Mouse (Mus musculus) intestine, embryonic 15.5 days (tissue): ENCODE data around the gene Cela3a. TPM values are rescaled to one million over a fixed set of nuclear protein-coding genes. Genes with fewer than 3 reads are reported as not detected.
A peak's percentile ranks its signal among the peaks of the same experiment; 100 is the strongest.

Source experiments
- ATAC-seq: fragments of 200-750 bp; cut with Nextera tagmentation; 2 replicates; pipeline ENCODE4 v1.8.0; 2017; ENCODE audit warnings: moderate TSS enrichment, moderate library complexity
- H3K27ac ChIP-seq: fragments of 300-500 bp; sonication (generic); 2 replicates; pipeline ENCODE4 v1.5.1; 2015; ENCODE audit warnings: mild to moderate bottlenecking, inconsistent platforms
- H3K27me3 ChIP-seq: fragments of 300-500 bp; sonication (generic); replicated peaks from 2 replicates; pipeline ENCODE4 v1.6.1; 2015; ENCODE audit warnings: inconsistent platforms
- H3K36me3 ChIP-seq: fragments of 300-500 bp; sonication (generic); 2 replicates; pipeline ENCODE4 v1.6.1; 2015; ENCODE audit warnings: inconsistent platforms
- H3K4me1 ChIP-seq: fragments of 300-500 bp; sonication (generic); replicated peaks from 2 replicates; pipeline ENCODE4 v1.6.1; 2015; ENCODE audit warnings: inconsistent platforms
- H3K4me2 ChIP-seq: fragments of 300-500 bp; sonication (generic); replicated peaks from 2 replicates; pipeline ENCODE4 v1.6.1; 2015; ENCODE audit warnings: mild to moderate bottlenecking, inconsistent platforms
- H3K4me3 ChIP-seq: fragments of 300-500 bp; sonication (generic); replicated peaks from 2 replicates; pipeline ENCODE4 v1.5.1; 2015; ENCODE audit warnings: inconsistent platforms
- H3K9ac ChIP-seq: fragments of 300-500 bp; sonication (generic); 2 replicates; pipeline ENCODE4 v1.6.1; 2015; ENCODE audit warnings: inconsistent platforms
- H3K9me3 ChIP-seq: fragments of 300-500 bp; sonication (generic); 2 replicates; pipeline ENCODE4 v1.6.1; 2016; ENCODE audit warnings: inconsistent platforms
- WGBS: fragments of 180-500 bp; shearing (Covaris S2); methylation state at CpG from one replicate; pipeline ENCODE4 v1.1.7; 2015; 5-methylcytosine and 5-hydroxymethylcytosine counted together
- polyA plus RNA-seq: library from polyadenylated mRNA; unstranded; fragments of >200 nt; fragmentation: Nextera tagmentation; extraction: Ambion mirVana; gene quantifications from 2 replicates; pipeline ENCODE4 v1.2.1, GENCODE M21; 2015

The Cela3a gene
- polyA plus RNA-seq, 1 experiment from 2014 or later: not detected

GRCm38 (mm10) chr4:137379713-137380255 lies 29.8 kb downstream of the Cela3a start:
- H3K4me1 ChIP-seq: 0 out of 2 replicates have a peak, but pooled peaks cover 10% of the 10 kb centered on the region
- no peak for ATAC-seq
- H3K4me2 ChIP-seq: no peak overlapping the region
- no peak overlapping the region for H3K4me3 ChIP-seq
- no peak overlapping the region for H3K27ac ChIP-seq
- H3K36me3 ChIP-seq: no peaks in the 10 kb centered on the region
- H3K9me3 ChIP-seq: no peaks in the 10 kb centered on the region
- 83% methylated on average over 10 of the region's 10 CpGs for WGBS
- H3K27me3 ChIP-seq: no peaks in the 10 kb centered on the region
- H3K9ac ChIP-seq: no peak overlapping the region

- H3K36me3 ChIP-seq: no peaks in the 10 kb centered on the region
- no peak overlapping the region for H3K27ac ChIP-seq
- H3K4me3 ChIP-seq: no peak overlapping the region
- no peak for ATAC-seq
- 87% methylated on average over 3 of the region's 3 CpGs for WGBS
- H3K27me3 ChIP-seq: no peaks in the 10 kb centered on the region
- 0 out of 2 replicates have a peak, but pooled peaks cover 10% of the 10 kb centered on the region for H3K4me1 ChIP-seq
- H3K9ac ChIP-seq: no peak overlapping the region
- H3K4me2 ChIP-seq: no peak overlapping the region
- no peaks in the 10 kb centered on the region for H3K9me3 ChIP-seq
Observed at GRCm38 (mm10) chr4:137379085-137379484, 30.5 kb downstream of the Cela3a start.

GRCm38 (mm10) chr4:137377526-137378304 lies 31.9 kb downstream of the Cela3a start:
- Histone ChIP-seq H3K4me1 (0 out of 2 replicates have a peak, but pooled peaks cover 12% of the 10 kb centered on the region), H3K36me3 (no peaks in the 10 kb centered on the region), H3K27ac (no peak overlapping the region), H3K27me3 (no peaks in the 10 kb centered on the region), H3K9me3 (no peaks in the 10 kb centered on the region), H3K9ac (no peak overlapping the region), H3K4me2 (no peak overlapping the region), H3K4me3 (no peak overlapping the region)
- WGBS: 75% methylated on average over 4 of the region's 4 CpGs
- no peak for ATAC-seq

- Histone ChIP-seq H3K27me3 (no peaks in the 10 kb centered on the region), H3K27ac (no peak overlapping the region), H3K36me3 (no peaks in the 10 kb centered on the region), H3K4me1 (0 out of 2 replicates have a peak, but pooled peaks cover 14% of the 10 kb centered on the region), H3K9me3 (no peaks in the 10 kb centered on the region), H3K9ac (no peak overlapping the region), H3K4me3 (no peak overlapping the region), H3K4me2 (no peak overlapping the region)
- 57% methylated on average over 2 of the region's 2 CpGs for WGBS
- ATAC-seq: no peak
Observed at GRCm38 (mm10) chr4:137376778-137377177, 32.8 kb downstream of the Cela3a start.

- H3K4me1 ChIP-seq: peaks cover 10% of the 10 kb centered on the region; the same call in 1 of the 2 replicates
- H3K9ac ChIP-seq: no peak overlapping the region
- no peak overlapping the region for H3K4me3 ChIP-seq
- 43% methylated on average over 19 of the region's 19 CpGs for WGBS
- H3K27me3 ChIP-seq: no peaks in the 10 kb centered on the region
- H3K9me3 ChIP-seq: no peaks in the 10 kb centered on the region
- H3K4me2 ChIP-seq: no peak overlapping the region
- no peaks in the 10 kb centered on the region for H3K36me3 ChIP-seq
- peak overlapping the region; percentile 13; the same call in 1 of the 2 replicates for H3K27ac ChIP-seq
- no peak for ATAC-seq
Observed at GRCm38 (mm10) chr4:137375314-137376278, 34.0 kb downstream of the Cela3a start.

GRCm38 (mm10) chr4:137373711-137374110 lies 35.9 kb downstream of the Cela3a start:
- H3K4me1 ChIP-seq: peaks cover 19% of the 10 kb centered on the region; the same call in 1 of the 2 replicates
- 52% methylated on average over 6 of the region's 6 CpGs for WGBS
- no peak overlapping the region for H3K4me2 ChIP-seq
- H3K36me3 ChIP-seq: no peaks in the 10 kb centered on the region
- H3K9me3 ChIP-seq: no peaks in the 10 kb centered on the region
- no peak overlapping the region for H3K4me3 ChIP-seq
- H3K27me3 ChIP-seq: no peaks in the 10 kb centered on the region
- no peak for ATAC-seq
- H3K27ac ChIP-seq: peak overlapping the region; percentile 13; the same call in 1 of the 2 replicates
- H3K9ac ChIP-seq: no peak overlapping the region

GRCm38 (mm10) chr4:137371596-137372523 lies 37.7 kb downstream of the Cela3a start:
- Histone ChIP-seq H3K9me3 (no peaks in the 10 kb centered on the region), H3K9ac (no peak overlapping the region), H3K36me3 (no peaks in the 10 kb centered on the region), H3K4me3 (no peak overlapping the region), H3K4me1 (peaks cover 29% of the 10 kb centered on the region), H3K27ac (peak overlapping the region; percentile 83), H3K27me3 (no peaks in the 10 kb centered on the region), H3K4me2 (peak overlapping the region; percentile 22)
- peak; percentile 83 for ATAC-seq
- 67% methylated on average over 16 of the region's 16 CpGs for WGBS

GRCm38 (mm10) chr4:137369954-137370750 lies 39.4 kb downstream of the Cela3a start:
- peak overlapping the region; percentile 58 for H3K27ac ChIP-seq
- no peaks in the 10 kb centered on the region for H3K27me3 ChIP-seq
- peak overlapping the region; percentile 26 for H3K4me3 ChIP-seq
- peak; percentile 69 for ATAC-seq
- peaks cover 26% of the 10 kb centered on the region for H3K4me1 ChIP-seq
- H3K4me2 ChIP-seq: peak overlapping the region; percentile 69
- WGBS: 11% methylated on average over 28 of the region's 29 CpGs
- no peaks in the 10 kb centered on the region for H3K36me3 ChIP-seq
- peak overlapping the region; percentile 34 for H3K9ac ChIP-seq
- no peaks in the 10 kb centered on the region for H3K9me3 ChIP-seq

- Histone ChIP-seq H3K27me3 (no peaks in the 10 kb centered on the region), H3K4me2 (0 out of 2 replicates have a peak overlapping the region, but pooled peaks have one; percentile 11), H3K9me3 (no peaks in the 10 kb centered on the region), H3K4me3 (no peak overlapping the region), H3K9ac (no peak overlapping the region), H3K4me1 (peaks cover 23% of the 10 kb centered on the region), H3K27ac (peak overlapping the region; percentile 67; the same call in 1 of the 2 replicates), H3K36me3 (no peaks in the 10 kb centered on the region)
- WGBS: 29% methylated on average over 1 of the region's 1 CpGs
- ATAC-seq: no peak
Observed at GRCm38 (mm10) chr4:137368198-137368597, 41.4 kb downstream of the Cela3a start.

- WGBS: 27% methylated on average over 5 of the region's 5 CpGs
- Histone ChIP-seq H3K27ac (peak overlapping the region; percentile 67), H3K36me3 (no peaks in the 10 kb centered on the region), H3K4me3 (no peak overlapping the region), H3K27me3 (no peaks in the 10 kb centered on the region), H3K9me3 (no peaks in the 10 kb centered on the region), H3K4me1 (peaks cover 23% of the 10 kb centered on the region), H3K4me2 (peak overlapping the region; percentile 11; the same call in 1 of the 2 replicates), H3K9ac (no peak overlapping the region)
- peak; percentile 61; the same call in 1 of the 2 replicates for ATAC-seq
Observed at GRCm38 (mm10) chr4:137367275-137368088, 42.1 kb downstream of the Cela3a start.
